Mouse (Mus musculus) E14TG2a.4 (cell line): ENCODE data around the gene Rbfox1.

Experiments
- H3K27me3 ChIP-seq: 2 replicates; pipeline ENCODE4 v1.6.1; 2014; ENCODE audit warnings: low read length, control low read depth; ENCODE audit not compliant: insufficient read depth
- H3K36me3 ChIP-seq: 2 replicates; pipeline ENCODE4 v1.6.1; 2014; ENCODE audit warnings: low read length, control low read depth; ENCODE audit not compliant: insufficient read depth
- H3K4me1 ChIP-seq: replicated peaks from 2 replicates; pipeline ENCODE4 v1.6.1; 2014; ENCODE audit warnings: low read depth, low read length, control low read depth
- H3K4me3 ChIP-seq: replicated peaks from 2 replicates; pipeline ENCODE4 v1.5.1; 2014; ENCODE audit warnings: mild to moderate bottlenecking, low read length
- H3K9me3 ChIP-seq: 2 replicates; pipeline ENCODE4 v1.6.1; 2014; ENCODE audit warnings: low read length, control low read depth
- CTCF ChIP-seq: conservative IDR thresholded peaks from 2 replicates; pipeline ENCODE4 v1.5.1; 2014; ENCODE audit warnings: low read length
- NANOG ChIP-seq: IDR thresholded peaks from 2 replicates; pipeline ENCODE4 v1.6.1; 2014; ENCODE audit warnings: borderline replicate concordance, low read length, mixed read lengths
- POU5F1 ChIP-seq: IDR thresholded peaks from 2 replicates; pipeline ENCODE4 v1.6.1; 2014; ENCODE audit warnings: low read length, borderline replicate concordance

The Rbfox1 gene

GRCm38 (mm10) chr16:6557726-6558125, 672.6 kb downstream of the Rbfox1 start:
- Histone ChIP-seq H3K4me1 (no peaks in the 10 kb centered on the region), H3K9me3 (no peaks in the 10 kb centered on the region), H3K27me3 (no peaks in the 10 kb centered on the region), H3K36me3 (no peaks in the 10 kb centered on the region), H3K4me3 (no peak overlapping the region)
- TF ChIP-seq NANOG (no peak), CTCF (no peak), POU5F1 (no peak)

- no peaks in the 10 kb centered on the region for H3K27me3 ChIP-seq
- no peaks in the 10 kb centered on the region for H3K4me1 ChIP-seq
- H3K36me3 ChIP-seq, result no peaks in the 10 kb centered on the region
- no peak for TF ChIP-seq POU5F1
- no peak for TF ChIP-seq NANOG
- H3K4me3 ChIP-seq, result no peak overlapping the region
- no peaks in the 10 kb centered on the region for H3K9me3 ChIP-seq
These were observed 699.5 kb downstream of the Rbfox1 start for GRCm38 (mm10) chr16:6584700-6585099.

GRCm38 (mm10) chr16:6585204-6585603, 700.0 kb downstream of the Rbfox1 start:
- no peak for TF ChIP-seq CTCF
- no peak for TF ChIP-seq POU5F1
- TF ChIP-seq NANOG, result no peak
- no peak overlapping the region for H3K4me3 ChIP-seq
- no peaks in the 10 kb centered on the region for H3K27me3 ChIP-seq
- H3K9me3 ChIP-seq, result no peaks in the 10 kb centered on the region
- H3K36me3 ChIP-seq, result no peaks in the 10 kb centered on the region
- no peaks in the 10 kb centered on the region for H3K4me1 ChIP-seq

GRCm38 (mm10) chr16:6616526-6616925, 731.4 kb downstream of the Rbfox1 start:
- no peak for TF ChIP-seq CTCF
- no peak for TF ChIP-seq POU5F1
- no peak for TF ChIP-seq NANOG
- no peaks in the 10 kb centered on the region for H3K27me3 ChIP-seq
- H3K4me1 ChIP-seq, result no peaks in the 10 kb centered on the region
- no peak overlapping the region for H3K4me3 ChIP-seq
- no peaks in the 10 kb centered on the region for H3K36me3 ChIP-seq
- H3K9me3 ChIP-seq, result no peaks in the 10 kb centered on the region

GRCm38 (mm10) chr16:6640330-6640729, 755.2 kb downstream of the Rbfox1 start:
- TF ChIP-seq NANOG, result no peak
- no peak for TF ChIP-seq CTCF
- TF ChIP-seq POU5F1, result no peak
- Histone ChIP-seq H3K4me3 (no peak overlapping the region), H3K27me3 (no peaks in the 10 kb centered on the region), H3K9me3 (no peaks in the 10 kb centered on the region), H3K36me3 (no peaks in the 10 kb centered on the region), H3K4me1 (no peaks in the 10 kb centered on the region)

GRCm38 (mm10) chr16:6646941-6647340, 761.8 kb downstream of the Rbfox1 start:
- Histone ChIP-seq H3K4me1 (no peaks in the 10 kb centered on the region), H3K4me3 (no peak overlapping the region), H3K9me3 (no peaks in the 10 kb centered on the region), H3K36me3 (no peaks in the 10 kb centered on the region), H3K27me3 (no peaks in the 10 kb centered on the region)
- no peak for TF ChIP-seq NANOG
- no peak for TF ChIP-seq CTCF
- TF ChIP-seq POU5F1, result no peak

GRCm38 (mm10) chr16:6648753-6649152, 763.6 kb downstream of the Rbfox1 start:
- TF ChIP-seq POU5F1 (no peak), CTCF (no peak), NANOG (no peak)
- Histone ChIP-seq H3K4me3 (no peak overlapping the region), H3K27me3 (no peaks in the 10 kb centered on the region), H3K36me3 (no peaks in the 10 kb centered on the region), H3K9me3 (no peaks in the 10 kb centered on the region), H3K4me1 (no peaks in the 10 kb centered on the region)

- Histone ChIP-seq H3K4me1 (no peaks in the 10 kb centered on the region), H3K9me3 (no peaks in the 10 kb centered on the region), H3K36me3 (no peaks in the 10 kb centered on the region), H3K4me3 (no peak overlapping the region), H3K27me3 (no peaks in the 10 kb centered on the region)
- TF ChIP-seq NANOG (no peak), CTCF (no peak), POU5F1 (no peak)
These were observed 773.4 kb downstream of the Rbfox1 start for GRCm38 (mm10) chr16:6658594-6658993.

- no peak for TF ChIP-seq POU5F1
- peak; percentile 43 for TF ChIP-seq CTCF
- Histone ChIP-seq H3K4me3 (no peak overlapping the region), H3K9me3 (no peaks in the 10 kb centered on the region), H3K4me1 (peaks cover 7% of the 10 kb centered on the region), H3K36me3 (no peaks in the 10 kb centered on the region), H3K27me3 (no peaks in the 10 kb centered on the region)
These were observed 801.1 kb downstream of the Rbfox1 start for GRCm38 (mm10) chr16:6686076-6686757.
